Mouse (Mus musculus) c-Kit-positive CD71-negative TER-119-negative erythroid progenitor cells, embryonic 14.5 days (primary cell): ENCODE measurements at regions not wholly inside any gene's neighbourhood (a gene's known extent, or its start where the extent isn't known, plus 50 kb on each side); places are given as distances from the start of the nearest gene placed in this dataset.
"Not testable (repeated sequence)": the region's sequence is repeated elsewhere in the genome, so short reads cannot be mapped to it uniquely, and the experiment has no call there.

Experiments
- DNase-seq: peaks from one replicate; pipeline ENCODE4 v3.0.0-alpha.2; 2013; ENCODE audit warnings: low read depth

DNA sequence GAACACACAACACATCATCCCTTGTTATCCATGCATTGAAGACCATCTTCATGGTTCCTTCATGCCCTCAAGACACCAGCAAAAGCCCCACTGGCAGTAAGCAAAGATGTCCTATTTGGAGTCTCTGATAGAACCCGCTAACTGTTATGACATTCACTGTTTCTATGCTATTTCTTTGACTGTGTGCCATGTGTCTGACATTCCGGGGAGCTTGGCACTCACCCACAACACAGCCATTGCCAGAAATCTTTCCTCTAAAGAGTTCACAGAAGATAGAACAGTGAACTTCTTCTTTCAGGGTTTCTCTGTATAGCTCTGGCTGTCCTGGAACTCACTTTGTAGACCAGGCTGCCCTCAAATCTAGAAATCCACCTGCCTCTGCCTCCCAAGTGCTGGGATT, 261.2 kb downstream of the Setd4 start:
- no peak for DNase-seq

DNA sequence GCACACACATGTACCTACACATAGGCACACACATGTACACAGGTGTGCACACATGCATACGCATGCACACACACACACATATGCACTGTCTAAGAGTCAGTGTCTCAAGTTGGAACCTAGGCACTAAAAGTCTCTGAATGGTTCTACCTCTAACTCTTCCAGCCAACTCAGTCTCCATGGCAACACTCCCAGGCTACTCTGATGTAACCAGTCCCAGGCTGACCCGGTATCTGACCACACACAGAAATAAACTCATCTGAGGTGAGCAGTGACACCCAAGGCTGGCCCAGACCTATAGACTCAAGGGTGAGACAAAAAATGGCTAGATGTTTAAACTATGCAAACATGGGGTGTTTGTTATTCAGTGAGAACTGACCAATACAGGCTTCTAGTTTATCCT, 262.1 kb downstream of the Setd4 start:
- DNase-seq, result no peak

DNA sequence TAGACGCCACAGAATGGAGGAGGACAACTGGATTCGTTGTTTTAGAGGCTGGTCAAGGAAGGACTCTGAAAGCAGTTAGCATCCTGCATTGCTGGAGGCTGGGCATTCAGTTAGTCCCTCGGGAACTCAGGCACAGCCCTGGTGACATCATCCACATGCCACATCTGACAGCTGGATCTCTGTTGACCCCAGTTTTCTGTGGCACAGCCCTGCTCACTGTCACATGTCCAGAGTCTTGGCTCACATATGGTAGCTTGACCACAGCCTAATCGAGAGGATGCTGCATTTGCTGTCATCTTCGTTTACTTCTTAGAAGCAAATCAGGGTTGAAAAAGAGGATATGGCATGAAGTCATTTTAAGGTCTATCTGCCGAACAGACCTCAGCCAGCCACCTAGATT, 265.1 kb downstream of the Setd4 start:
- DNase-seq, result no peak

DNA sequence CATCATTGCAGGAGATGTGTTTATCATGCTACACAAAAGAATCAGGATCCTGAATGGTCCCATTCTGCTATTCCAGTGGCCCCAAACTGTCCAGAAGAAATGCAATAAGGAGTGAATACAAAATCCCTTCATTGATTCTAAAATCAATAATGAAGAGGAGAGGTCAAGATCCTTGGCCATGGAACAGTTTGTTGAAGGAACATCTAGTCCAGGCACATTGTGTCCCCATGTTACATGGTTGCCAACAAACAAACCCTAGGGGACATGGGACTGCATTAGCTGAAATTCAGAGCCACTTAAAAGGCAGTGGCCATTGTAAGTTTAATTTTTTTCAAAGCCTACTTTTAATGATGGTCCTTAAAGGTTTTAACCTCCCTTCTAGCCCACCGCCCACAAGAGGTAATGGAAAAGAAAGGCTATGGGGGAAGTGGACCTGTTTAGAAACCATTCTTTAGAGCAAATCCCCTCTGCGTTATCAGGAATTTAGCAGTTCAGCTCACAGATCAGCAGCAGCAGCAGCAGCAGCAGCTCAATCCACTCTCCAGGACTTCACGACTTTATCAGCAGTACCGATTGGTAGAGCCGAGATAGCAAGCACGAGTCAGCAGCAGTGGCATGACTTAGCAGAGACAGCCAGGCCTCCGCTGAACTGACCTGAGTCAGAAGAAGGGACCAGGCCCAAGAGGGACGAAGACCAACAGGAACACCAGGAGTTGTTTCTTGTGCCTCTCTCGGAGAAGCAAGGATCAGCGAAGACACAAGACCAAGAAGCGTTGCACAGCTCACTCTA, 268.3 kb downstream of the Setd4 start:
- DNase-seq, result no peak

DNA sequence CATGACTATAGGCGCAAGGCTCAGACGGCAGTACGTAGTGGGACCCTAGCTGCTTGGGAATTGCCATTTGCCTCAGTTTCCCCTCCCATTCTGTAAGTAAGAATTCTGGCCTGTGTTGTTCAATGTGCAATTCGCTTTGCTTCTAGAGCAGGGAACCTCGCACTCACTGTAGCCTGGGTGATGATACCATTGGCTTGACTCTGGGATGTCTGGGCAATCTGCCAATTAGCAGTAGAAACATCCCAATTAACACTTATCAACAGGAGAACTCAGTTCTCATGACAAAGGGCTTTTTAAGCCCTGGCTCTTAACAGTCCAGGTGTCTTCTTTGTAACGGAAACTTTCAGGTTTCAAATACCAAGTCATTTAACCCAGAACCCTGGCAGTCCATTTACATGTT, 270.2 kb downstream of the Setd4 start:
- DNase-seq, result no peak

DNA sequence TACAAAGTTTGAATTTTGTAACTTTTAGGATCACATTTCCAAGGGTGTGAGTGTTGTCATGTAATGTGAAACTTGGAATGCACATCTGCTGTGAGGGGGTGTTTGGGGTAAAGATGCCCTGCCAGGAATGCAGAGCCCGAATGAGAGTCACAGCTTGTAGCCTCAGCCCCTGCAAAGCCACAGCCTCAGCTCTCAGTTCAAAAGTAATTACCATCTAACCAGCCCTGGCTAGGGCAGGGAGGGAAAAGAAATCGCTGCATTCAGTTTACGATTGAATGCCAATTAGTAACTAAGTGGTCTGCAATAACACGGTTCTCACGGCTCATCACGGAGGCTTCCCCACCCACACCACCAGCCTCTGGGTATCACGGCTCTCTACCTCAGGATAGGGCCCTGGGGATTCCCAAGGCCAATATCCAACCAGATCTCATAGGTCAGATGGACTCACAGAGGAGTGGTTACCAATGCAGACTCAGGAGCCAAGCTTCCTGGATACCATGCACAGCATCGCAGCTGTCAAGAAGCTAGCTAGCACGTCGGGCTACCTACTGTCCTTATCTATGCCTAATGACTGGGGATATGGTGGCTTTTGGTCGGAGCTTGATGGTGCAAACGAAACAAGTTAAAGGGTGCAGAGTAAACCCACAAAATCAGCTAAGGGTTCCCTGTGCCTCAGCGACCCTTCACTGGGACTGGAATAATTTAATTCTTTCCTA, 275.0 kb downstream of the Setd4 start:
- DNase-seq, result no peak

DNA sequence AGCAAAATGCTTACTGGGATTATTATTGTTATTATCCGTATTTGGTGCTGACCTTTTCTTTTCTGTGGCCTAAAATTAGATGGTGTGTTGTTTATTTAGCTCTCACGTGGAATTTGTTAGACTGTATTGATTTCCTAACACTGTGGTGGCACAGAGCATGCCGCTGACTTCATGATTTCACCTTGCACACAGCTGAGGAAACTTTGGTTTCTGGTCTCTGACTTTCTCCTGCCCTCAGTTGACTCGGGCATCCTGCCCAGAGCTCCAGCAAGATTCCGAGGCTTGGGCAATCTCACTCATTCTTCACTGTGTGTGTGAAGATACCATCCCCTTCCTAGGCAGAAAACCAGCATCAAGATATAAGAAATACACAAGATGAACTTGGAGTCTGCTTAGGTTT, 279.0 kb downstream of the Setd4 start:
- DNase-seq, result no peak

DNA sequence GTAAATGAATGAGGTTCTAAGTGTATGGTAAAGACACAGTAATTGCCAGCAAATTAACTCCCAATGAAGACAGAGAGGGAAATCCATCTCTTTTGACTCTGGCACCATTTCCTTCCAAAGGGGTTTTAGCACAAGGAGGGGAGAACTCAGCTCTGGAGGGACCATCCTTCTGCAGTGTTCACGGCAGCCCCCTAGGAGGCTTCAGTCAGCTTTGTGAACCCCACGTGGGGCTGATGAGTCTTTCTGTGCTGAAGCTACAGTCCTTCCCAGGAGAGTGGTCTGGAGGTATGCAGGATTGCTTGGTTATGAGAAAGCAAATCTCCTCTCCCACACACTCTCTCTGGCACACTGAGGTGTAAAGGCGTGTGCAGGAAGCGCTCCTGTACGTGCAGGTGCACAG, 280.7 kb downstream of the Setd4 start:
- no peak for DNase-seq

DNA sequence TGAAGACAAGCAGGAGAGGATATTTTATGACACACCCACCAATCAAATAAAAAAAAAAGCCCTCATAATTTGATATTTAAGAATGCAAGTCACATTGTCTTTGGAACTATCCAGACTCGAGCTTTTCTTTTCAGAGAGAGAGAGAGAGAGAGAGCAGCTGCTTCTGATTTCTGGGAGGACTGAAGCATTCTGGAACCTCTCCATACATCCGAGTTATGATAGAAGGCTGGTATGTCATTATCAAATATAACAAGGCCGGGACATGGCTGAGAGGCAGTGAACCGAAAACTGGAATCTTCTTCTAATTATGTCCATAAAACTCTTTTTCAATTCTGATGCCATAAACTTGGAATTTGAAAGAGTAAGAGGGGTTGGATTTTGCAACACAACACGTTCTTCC, 284.3 kb downstream of the Setd4 start:
- DNase-seq, result no peak

DNA sequence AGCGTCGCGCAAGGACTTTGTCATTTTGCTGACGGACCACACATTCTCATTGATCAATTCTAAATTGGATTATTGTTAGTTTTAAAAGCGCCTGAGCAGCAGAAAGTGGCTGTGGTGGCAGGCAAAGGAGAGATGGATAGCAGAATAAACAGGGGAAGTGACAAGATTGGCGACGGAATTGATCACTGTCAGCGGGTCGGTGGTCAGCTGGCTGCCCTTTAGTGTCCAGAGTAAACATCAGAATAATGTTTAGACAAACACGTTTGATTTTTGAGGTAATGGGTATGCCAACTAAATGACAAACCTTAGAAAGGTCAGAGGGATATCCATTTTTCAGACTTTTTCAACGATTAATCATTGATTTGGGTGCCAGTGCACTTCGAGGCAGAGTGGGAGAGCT, 292.2 kb downstream of the Setd4 start:
- DNase-seq, result no peak

DNA sequence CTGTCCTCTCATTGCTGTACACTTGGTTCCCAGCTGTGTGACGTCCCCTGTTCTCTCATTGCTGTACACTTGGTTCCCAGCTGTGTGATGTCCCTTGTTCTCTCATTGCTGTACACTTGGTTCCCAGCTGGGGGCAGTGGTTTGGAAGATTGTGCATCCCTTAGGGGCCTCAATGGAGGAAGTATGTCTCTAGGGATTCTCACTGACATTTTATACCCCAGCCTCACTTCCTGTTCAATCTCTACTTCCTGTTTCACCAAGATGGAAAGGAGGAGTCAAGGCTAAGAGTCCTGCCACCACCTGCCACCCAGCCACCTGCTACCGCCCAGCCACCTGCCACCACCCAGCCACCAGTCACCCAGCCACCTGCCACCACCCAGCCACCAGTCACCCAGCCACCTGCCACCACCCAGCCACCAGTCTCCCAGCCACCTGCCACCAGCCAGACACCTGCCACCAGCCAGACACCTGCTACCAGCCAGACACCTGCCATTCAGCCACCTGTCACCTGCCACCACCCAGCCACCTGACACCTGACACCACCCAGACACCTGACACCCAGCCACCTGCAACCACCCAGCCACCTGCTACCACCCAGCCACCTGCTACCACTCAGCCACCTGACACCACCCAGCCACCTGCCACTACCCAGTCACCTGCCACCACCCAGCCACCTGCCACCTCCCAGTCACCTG, 295.1 kb downstream of the Setd4 start:
- DNase-seq, result no peak

DNA sequence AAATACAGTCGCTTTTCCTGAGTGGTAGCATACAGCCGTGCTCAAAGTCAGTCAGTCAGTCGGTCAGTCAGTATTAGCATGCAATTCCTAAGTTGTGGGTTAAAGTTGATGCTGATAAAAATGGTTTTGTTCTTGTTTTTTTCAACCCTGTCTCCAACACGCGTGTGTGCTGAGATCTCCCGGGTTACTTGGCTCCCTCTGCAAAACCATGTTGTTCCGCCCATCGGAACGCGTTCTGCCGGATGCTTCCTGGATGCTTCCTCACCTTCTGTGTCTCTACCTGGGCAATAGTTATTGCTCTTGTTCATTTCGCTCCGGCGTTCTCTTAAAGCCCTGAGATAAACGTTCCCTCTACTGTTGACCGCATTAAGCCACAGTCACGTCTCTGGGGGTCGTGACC, 296.9 kb downstream of the Setd4 start:
- DNase-seq, result no peak

DNA sequence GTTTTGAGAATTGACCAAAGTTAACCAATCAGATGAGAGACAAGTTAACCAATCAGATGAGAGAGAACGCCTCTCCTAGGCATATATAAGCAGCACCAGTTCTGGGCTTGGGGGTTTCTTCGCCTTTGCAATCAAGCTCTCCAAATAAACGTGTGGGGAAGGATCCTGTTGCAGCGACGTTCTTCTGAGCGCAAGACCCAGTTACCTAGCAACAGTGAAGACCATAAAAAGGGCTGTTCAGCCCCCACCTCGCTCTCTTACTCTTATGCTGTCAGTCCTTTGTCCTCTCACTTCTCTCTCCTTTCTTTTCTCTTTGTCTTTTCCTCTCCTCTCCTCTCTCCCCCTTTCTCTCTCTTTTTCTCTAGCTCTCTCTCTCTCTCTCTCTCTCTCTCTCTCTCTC, 297.7 kb downstream of the Setd4 start:
- not testable (repeated sequence) for DNase-seq

DNA sequence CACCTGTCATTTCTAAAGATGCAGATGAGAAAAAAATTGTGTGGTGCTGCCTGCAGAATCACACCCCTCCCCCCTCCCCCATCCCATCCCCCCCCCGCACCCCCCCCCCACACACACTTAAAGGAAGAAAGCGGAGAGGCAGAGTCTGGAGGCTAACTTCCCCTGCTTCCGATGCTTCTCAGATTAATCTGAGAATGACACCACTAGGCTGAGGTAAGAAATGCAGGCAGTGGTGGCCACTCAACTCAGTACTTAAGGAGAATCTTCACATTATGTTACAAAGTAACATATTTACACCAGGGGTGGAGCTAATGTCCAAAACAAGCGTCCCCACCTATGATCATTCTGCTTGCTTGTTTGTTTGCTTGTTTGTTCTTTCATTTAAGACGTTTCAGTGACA, 309.4 kb downstream of the Setd4 start:
- no peak for DNase-seq

DNA sequence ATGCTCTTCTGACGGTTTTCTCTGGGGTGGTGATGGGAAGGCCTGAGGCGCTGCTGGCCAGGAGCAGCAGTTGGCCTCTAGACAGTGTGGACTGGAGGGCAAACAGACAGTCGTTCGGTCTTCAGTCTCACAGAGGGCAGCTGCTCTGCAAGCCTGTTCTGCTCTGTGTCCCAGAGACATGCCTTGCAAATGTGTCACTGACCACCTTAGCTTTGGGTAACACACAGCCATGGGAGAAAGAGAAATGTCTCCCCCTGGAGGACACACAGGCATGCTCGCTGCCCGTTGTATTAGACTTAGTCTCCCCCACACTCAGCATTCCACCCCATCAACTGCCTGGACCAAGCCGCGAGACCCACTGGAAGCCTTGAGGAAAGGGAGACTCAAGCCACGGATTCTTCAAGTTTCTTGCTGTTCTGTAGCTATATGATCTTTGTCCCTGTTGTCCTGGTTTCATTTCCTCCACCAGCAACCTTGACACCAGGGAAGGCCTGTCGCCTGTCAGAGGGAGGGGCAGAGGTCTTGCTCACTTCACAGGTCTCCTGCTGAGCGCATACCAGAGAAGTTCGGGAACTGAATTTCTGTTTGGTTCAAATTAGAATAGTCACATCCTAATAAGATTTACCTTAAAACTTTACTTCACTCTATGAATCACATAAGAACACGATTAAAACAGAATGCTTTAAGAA, 310.8 kb downstream of the Setd4 start:
- DNase-seq, result peak; percentile 64

DNA sequence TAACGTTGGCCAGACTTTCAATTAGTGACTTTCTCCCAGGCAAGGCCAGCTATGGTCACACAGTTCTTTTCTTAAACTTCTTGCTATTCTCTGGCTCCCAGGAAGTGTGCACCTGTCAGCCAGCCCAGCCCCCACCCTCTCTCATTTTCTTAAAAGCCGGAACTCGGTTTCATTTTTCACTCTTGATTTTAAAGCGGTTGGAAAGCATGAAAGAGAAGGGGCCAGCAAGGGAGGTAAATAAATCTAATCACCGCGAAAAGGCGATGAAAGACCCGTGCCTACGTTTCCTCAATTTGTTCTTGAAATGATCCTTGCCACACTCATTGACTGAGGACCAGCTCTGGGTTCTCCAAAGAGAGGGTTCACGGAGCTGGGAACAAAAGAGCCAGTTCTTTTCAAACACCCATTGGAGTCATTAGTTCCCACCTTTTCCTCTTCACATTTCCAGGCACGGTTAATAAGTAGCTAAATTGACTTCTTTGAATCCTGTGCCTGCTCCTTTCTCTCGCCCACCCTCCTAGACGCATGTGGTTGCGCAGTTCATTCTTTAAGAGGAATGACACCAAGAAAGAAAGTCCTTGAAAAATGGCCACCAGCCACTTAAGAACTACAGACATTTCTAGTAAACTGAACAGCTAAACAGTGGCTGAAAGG, 311.6 kb downstream of the Setd4 start:
- DNase-seq, result no peak

DNA sequence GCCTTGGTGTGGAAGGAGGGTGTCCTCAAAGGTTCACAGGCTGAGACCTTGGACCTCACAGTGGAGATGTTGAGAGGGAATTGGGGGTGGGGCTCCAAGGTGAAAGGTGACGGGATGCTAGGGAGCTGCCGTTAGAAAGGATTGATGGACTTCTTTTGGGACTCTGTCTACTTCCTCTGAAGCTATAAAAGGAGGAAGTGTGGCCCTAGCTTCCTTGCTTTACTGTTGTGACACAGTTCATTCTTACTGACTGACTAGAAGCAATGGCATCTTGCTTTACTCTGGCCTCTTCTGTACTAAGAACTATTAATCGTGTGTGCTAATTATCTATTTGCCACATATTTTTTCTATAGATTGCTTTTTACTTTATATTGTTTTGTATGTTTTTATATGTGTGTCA, 315.8 kb downstream of the Setd4 start:
- DNase-seq, result no peak

DNA sequence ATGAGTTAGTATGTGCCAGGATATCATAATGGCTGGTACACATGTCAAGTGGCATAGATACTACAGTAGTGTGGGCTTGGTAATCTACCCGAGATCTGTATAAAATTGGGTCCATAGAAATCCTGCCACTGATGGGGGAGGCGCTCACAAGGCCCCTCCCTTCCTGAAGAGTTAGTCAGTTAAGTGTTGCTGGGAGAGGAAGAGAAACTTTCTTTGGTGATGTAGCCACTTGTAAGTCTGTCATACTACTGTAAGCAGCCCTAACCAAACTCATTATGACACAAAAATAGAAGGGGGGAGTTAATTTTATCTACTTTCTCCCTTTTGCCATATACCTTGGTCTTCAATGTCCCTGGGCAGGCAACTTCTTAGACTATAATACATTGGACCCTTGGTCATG, 316.3 kb downstream of the Setd4 start:
- no peak for DNase-seq

DNA sequence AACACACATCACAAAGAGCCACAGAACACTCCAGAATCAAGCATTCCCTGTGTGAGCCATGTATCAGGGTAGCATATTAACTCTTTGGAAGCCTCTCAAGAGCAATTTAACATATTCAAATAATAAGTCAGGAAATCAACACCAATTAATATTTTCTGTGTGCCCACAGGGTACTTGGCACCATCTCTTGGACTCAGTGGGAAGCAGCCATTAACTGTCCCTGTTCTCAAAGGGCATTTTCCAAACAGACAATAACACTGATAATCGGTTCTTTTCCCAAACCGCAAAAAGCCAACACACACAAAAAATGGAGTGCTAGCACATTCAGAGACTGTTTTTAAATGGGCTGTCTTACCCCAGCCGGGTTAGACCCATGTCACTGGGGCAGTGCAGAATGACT, 317.0 kb downstream of the Setd4 start:
- DNase-seq, result no peak

DNA sequence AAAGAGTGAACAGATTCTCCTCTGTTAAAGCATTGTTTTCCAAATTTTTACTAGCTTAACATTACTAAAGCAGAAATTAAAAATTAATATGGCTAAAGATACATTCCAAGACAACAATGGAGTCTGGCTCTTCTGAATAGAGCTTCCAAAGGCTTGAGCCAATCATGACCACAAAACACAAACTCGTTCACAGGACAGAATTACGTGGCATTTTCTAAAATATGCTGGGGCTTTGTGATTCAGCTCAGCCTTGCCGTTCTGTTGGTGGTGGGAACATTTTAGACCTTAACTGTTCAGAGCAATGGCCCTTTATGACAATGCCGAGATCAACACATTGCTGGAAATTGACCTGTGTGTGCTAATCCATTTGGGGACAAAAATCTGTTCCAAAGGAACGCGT, 318.7 kb downstream of the Setd4 start:
- no peak for DNase-seq

DNA sequence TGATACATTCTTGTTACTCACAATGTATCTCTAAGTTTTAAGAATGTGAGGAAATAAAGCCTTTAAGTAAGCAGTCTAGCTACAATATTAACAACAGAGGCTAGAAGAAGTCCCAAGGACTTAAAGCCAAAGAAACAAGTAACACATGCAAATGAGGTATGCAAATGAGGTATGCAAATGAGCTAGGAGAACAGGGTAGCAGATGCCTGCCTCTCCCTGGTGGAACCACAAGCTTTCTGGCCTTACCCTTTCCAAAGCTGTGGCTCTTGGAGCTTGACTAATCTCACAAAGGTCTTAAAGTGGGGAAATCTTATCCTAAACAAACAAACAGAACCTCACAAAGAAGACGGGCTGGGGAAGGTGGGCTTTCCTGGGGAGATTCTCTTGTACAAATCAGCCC, 322.1 kb downstream of the Setd4 start:
- no peak for DNase-seq

DNA sequence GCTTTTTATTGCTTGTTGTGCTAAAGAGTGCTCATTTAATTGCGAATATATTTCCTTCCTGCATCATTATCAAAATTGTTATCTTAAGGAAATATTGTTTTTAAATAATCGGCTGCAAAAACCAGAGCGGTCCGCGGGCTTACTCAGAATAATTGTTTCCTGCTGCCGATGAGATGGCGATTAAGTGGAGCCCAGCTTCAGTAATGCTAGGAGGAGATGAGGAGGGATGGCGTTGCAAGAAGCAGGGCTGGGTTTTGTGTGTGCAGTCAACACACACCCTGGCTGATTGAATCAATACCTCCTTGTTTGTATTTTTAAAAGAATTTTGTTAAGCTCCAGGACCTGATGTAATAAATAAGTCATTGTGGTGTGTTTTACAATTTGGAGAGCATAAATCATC, 331.2 kb downstream of the Setd4 start:
- DNase-seq, result no peak
